Comparison of ENCODE assay signal across 24 mouse cellular contexts in the genomic region with DNA sequence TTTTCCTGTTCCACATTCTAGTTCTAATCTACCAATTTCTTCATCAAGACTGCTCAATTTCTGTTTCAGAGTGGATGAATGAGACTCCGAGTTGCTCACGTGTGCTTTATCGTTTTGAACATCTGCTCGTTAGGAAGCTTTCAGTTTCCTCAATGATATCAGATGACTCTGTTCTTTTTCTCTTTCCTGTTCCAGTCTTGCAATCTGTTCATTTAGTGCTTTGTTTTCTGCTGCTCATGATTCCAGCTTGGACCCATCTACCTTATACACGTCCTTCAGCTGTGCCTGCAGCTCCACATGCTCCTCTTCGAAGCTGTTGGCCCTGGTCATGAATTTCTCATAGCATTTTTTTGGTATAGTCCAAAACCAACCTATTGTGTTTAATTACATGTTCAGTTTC.
DNase-seq lines count a peak whose midpoint lies in the region; ATAC-seq and TF ChIP-seq lines count a peak whose summit lies in the region.
"Had no signal": no experiment of that assay in that cellular context is flagged by ENCODE, and none has a peak within 500 bp of the region (broad histone marks: within the 10 kb centered on the region; RNA-seq: fewer than 3 reads in every experiment).

No protein-coding gene starts in this region.

- H3K4me2 ChIP-seq in intestine, embryonic 15.5 days (replicated peaks) = no peak overlapping the region
- H3K4me2 ChIP-seq: embryonic facial prominence, embryonic 12.5 days; forebrain, embryonic 13.5 days; forebrain, embryonic 15.5 days had no signal

- DNase-seq in layer of hippocampus, adult 9-11 months = peak; percentile 4
- DNase-seq in layer of hippocampus, adult 2 months (ENCODE audit: low spot score in 2 of 2) = no peak
- DNase-seq in yolk sac, embryonic 10.5 days (ENCODE audit: low spot score) = no peak
- DNase-seq: adrenal gland, adult 8-10 months; adrenal gland, postnatal 14 days; adrenal gland, postnatal 36 days; B cell, adult 2 months; cerebellum, adult 11-12 months; cerebellum, adult 2 months; cerebellum, adult 9-10 months; cerebellum, postnatal 10 days; cerebellum, postnatal 36 days; forebrain, postnatal 0 days had no signal

- H3K36me3 ChIP-seq in intestine, embryonic 15.5 days = no peaks in the 10 kb centered on the region
- H3K36me3 ChIP-seq: embryonic facial prominence, embryonic 10.5 days; embryonic facial prominence, embryonic 12.5 days; forebrain, embryonic 15.5 days; G1E had no signal

- no peak overlapping the region for H3K4me3 ChIP-seq in layer of hippocampus, adult 2 months
- H3K4me3 ChIP-seq in intestine, embryonic 15.5 days (replicated peaks) = no peak overlapping the region
- H3K4me3 ChIP-seq: embryonic facial prominence, embryonic 10.5 days; embryonic facial prominence, embryonic 12.5 days; forebrain, embryonic 13.5 days; forebrain, embryonic 15.5 days had no signal

- H3K4me1 ChIP-seq in intestine, embryonic 15.5 days (replicated peaks) = no peaks in the 10 kb centered on the region
- H3K4me1 ChIP-seq: embryonic facial prominence, embryonic 10.5 days; embryonic facial prominence, embryonic 12.5 days; forebrain, embryonic 13.5 days; forebrain, embryonic 15.5 days had no signal

- no peak overlapping the region for H3K9ac ChIP-seq in intestine, embryonic 15.5 days
- H3K9ac ChIP-seq: embryonic facial prominence, embryonic 12.5 days; forebrain, embryonic 13.5 days; forebrain, embryonic 15.5 days; forebrain, postnatal 0 days had no signal

- no peaks in the 10 kb centered on the region for H3K27me3 ChIP-seq in intestine, embryonic 15.5 days (replicated peaks)
- H3K27me3 ChIP-seq: CH12.LX; embryonic facial prominence, embryonic 12.5 days; forebrain, embryonic 13.5 days; forebrain, embryonic 15.5 days; Patski had no signal

- no peaks in the 10 kb centered on the region for H3K9me3 ChIP-seq in intestine, embryonic 15.5 days
- H3K9me3 ChIP-seq: embryonic facial prominence, embryonic 10.5 days; embryonic facial prominence, embryonic 12.5 days; forebrain, embryonic 13.5 days; forebrain, embryonic 15.5 days had no signal

- TF ChIP-seq CTCF in layer of hippocampus, adult 2 months (conservative IDR thresholded peaks at IDR 0.05) = no peak

- H3K27ac ChIP-seq in layer of hippocampus, adult 2 months = no peak overlapping the region
- no peak overlapping the region for H3K27ac ChIP-seq in intestine, embryonic 15.5 days
- H3K27ac ChIP-seq: embryonic facial prominence, embryonic 10.5 days; embryonic facial prominence, embryonic 12.5 days; forebrain, embryonic 13.5 days; forebrain, embryonic 15.5 days had no signal

- 80% methylated on average over 6 of the region's 6 CpGs for WGBS in intestine, embryonic 15.5 days

- ATAC-seq in common myeloid progenitor, adult 5-6 weeks (replicated peaks; ENCODE audit: low read depth, poor library complexity, severe bottlenecking) = peak; percentile 39
- no peak for ATAC-seq in intestine, embryonic 15.5 days
- ATAC-seq: activated CD4-positive, CD25-positive, alpha-beta regulatory T cell, adult 4 months; CD4-positive, CD25-positive, alpha-beta regulatory T cell, adult 4 months; forebrain, embryonic 13.5 days; forebrain, embryonic 15.5 days; forebrain, postnatal 0 days; Patski had no signal
